Mouse (Mus musculus) testis, adult 2 months (tissue): ENCODE results near the gene Gm10719.
"Not testable (repeated sequence)": the region's sequence is repeated elsewhere in the genome, so short reads cannot be mapped to it uniquely, and the experiment has no call there.

Source experiments
- CTCF ChIP-seq: fragments of 200-500 bp; IDR thresholded peaks from 2 replicates; pipeline ENCODE4 v1.5.1; 2012; ENCODE audit warnings: low read depth, mild to moderate bottlenecking, inconsistent platforms, low read length, moderate library complexity; ENCODE audit not compliant: control insufficient read depth, insufficient read depth, insufficient replicate concordance
- POLR2A ChIP-seq: fragments of 200-500 bp; IDR thresholded peaks from 2 replicates; pipeline ENCODE4 v1.6.1; 2012; ENCODE audit warnings: low read depth, mild to moderate bottlenecking, inconsistent platforms, low read length, moderate library complexity; ENCODE audit not compliant: control insufficient read depth

DNA sequence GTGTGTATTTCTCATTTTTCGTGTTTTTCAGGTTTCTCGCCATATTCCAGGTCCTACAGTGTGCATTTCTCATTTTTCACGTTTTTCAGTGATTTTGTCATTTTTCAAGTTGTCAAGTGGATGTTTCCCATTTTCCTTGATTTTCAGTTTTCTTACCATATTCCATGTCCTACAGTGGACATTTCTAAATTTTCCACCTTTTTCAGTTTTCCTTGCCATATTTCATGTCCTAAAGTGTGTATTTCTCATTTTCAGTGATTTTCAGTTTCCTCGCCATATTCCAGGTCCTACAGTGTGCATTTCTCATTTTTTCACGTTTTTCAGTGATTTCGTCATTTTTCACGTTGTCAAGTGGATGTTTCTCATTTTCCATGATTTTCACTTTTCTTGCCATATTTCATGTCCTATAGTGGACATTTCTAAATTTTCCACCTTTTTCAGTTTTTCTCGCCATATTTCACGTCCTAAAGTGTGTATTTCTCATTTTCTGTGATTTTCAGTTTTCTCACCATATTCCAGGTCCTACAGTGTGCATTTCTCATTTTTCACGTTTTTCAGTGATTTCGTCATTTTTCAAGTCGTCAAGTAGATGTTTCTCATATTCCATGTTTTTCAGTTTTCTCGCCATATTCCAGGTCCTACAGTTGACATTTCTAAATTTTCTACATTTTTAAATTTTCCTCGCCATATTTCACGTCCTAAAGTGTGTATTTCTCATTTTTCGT lies 12.2 kb downstream of the Gm10719 start:
- TF ChIP-seq CTCF, POLR2A: not testable (repeated sequence)
